13 mouse cellular contexts compared by ENCODE assay signal in the genomic region with DNA sequence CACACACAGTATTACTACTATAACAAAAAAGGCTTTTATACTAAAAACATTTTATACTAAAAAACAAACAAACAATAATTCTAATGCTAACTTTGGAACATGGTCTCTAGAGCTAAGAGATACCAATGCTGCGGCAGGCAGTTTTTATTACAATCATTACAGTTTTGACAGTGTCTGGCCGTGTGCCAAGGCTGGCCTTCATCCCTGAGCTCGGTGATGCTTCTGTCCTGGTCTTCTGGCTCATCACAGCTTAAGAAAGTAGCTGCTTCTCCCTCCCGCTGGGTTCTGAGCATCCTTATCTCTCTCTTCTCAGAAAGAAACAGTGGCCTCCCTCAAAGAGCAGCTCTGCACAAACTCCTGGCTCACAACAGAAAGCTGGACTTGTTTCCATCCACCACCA. TPM values are rescaled to one million over a fixed set of nuclear protein-coding genes. Genes with fewer than 3 reads are reported as not detected.
"Had no signal": no experiment of that assay in that cellular context is flagged by ENCODE, and none has a peak within 500 bp of the region (broad histone marks: within the 10 kb centered on the region; RNA-seq: fewer than 3 reads in every experiment).

No protein-coding gene starts in this region.

- H3K4me3 ChIP-seq: kidney, embryonic 15.5 days; limb, embryonic 15.5 days; liver, embryonic 12.5 days; myocyte; neural tube, embryonic 15.5 days had no signal

- H3K4me2 ChIP-seq: kidney, embryonic 15.5 days; limb, embryonic 15.5 days; liver, embryonic 12.5 days; neural tube, embryonic 15.5 days had no signal

- H3K4me1 ChIP-seq: kidney, embryonic 15.5 days; limb, embryonic 15.5 days; liver, embryonic 12.5 days; neural tube, embryonic 15.5 days had no signal

- H3K27me3 ChIP-seq: kidney, embryonic 15.5 days; limb, embryonic 15.5 days; liver, embryonic 12.5 days; neural tube, embryonic 15.5 days had no signal

- ATAC-seq: liver, embryonic 12.5 days had no signal

- DNase-seq: kidney, adult 2 months; kidney, postnatal 25 days; right cerebral cortex, adult 18-20 months; right cerebral cortex, postnatal 25 days; thymus, postnatal 4 days had no signal

- H3K27ac ChIP-seq: kidney, embryonic 15.5 days; limb, embryonic 15.5 days; liver, embryonic 12.5 days; neural tube, embryonic 15.5 days; stomach, postnatal 0 days had no signal

- H3K9me3 ChIP-seq: kidney, embryonic 15.5 days; limb, embryonic 15.5 days; liver, embryonic 12.5 days; neural tube, embryonic 15.5 days had no signal

- H3K9ac ChIP-seq: kidney, embryonic 15.5 days; limb, embryonic 15.5 days; liver, embryonic 12.5 days; neural tube, embryonic 15.5 days had no signal

RNA-seq across cellular contexts. Expression of gene Wnt3, which starts 56.0 kb away (rescaled TPM):
- total RNA-seq: megakaryocyte-erythroid progenitor cell, adult 5-6 weeks had no signal
- polyA plus RNA-seq: kidney, adult 2 months; liver, embryonic 16.5 days had no signal
